Mouse (Mus musculus) spleen, postnatal 0 days (tissue): ENCODE data around the gene Icmt. TPM values are rescaled to one million over a fixed set of nuclear protein-coding genes. Genes with fewer than 3 reads are reported as not detected.

ENCODE experiments used
- polyA plus RNA-seq: library from polyadenylated mRNA; unstranded; fragments of >200 nt; fragmentation: Nextera tagmentation; extraction: Ambion mirVana; gene quantifications from 2 replicates; pipeline ENCODE4 v1.2.1, GENCODE M21; 2015

Gene Icmt
- polyA plus RNA-seq: 8.7 and 9.3 TPM in 2 replicates

GRCm38 (mm10) chr4:152296874-152297861 is at the start of gene Icmt:
Icmt (plus strand) TSS chr4:152297227.

GRCm38 (mm10) chr4:152273621-152274236 is 23.3 kb upstream of the Icmt start, which contains the start of gene Gpr153:
Gpr153 (plus strand) TSS chr4:152274232.

GRCm38 (mm10) chr4:152291562-152291961 is 5.5 kb upstream of the Icmt start, which contains the start of gene Hes3:
Hes3 (minus strand) TSS chr4:152291662.

DNA sequence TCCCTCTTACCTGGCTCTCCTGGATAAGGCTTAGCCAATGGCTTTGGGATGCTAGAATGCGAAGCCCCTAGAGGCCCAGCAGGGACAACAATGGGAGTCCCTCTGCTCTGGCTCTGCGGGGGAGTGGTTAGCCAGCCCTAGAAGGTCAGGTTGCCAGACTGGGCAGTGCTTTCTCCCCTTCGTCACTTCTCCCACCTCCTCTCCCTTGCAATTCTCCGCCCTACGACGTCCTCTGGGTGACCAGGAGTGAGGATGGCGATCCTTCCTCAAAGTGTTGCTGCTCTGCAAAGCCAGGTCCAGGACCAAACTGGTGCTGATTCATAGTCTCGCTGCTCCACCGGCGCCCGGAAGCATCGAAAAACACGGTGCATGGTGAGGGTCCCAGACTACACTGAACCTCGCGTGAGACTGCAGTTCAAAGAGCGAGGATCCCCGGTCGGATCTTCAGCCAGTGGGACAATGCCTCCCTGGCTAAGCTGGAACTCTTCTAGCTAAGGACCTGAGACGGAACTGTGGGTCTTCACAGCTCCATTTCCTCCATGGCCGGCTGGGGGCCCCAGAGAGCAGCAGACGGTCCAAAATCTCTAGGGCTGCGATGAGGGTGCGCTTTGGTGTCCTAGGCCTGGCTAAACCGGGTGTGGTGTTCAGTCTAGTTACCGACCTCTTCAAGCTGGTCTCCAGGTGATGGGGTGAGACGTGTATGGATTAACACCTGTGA is 21.6 kb downstream of the Icmt start, which contains the start of gene Rnf207:
Gene Rnf207, minus strand, starts transcription at position 477 of the 718 bp plus-strand sequence.

GRCm38 (mm10) chr4:152325574-152326411 is 28.8 kb downstream of the Icmt start, which contains the start of gene Rpl22:
Rpl22 (plus strand) TSS chr4:152325742.

GRCm38 (mm10) chr4:152338419-152339292 is 41.6 kb downstream of the Icmt start, which contains the start of gene Chd5:
Chd5 (plus strand) TSS chr4:152338651.

Other genes with a start within 250 kb of the Icmt start
- gene Plekhg5, start 224.7 kb upstream of the Icmt start, polyA plus RNA-seq: 5.7 and 7.3 TPM in 2 replicates
- gene Tnfrsf25, start 181.3 kb upstream of the Icmt start, polyA plus RNA-seq: 0.66 and 1.9 TPM in 2 replicates
- 0.90 and 1.9 TPM in 2 replicates for gene Espn, start 144.9 kb upstream of the Icmt start, polyA plus RNA-seq
- not detected in 2 replicates for gene Hes2, start 138.4 kb upstream of the Icmt start, polyA plus RNA-seq
- gene Acot7, start 119.1 kb upstream of the Icmt start, polyA plus RNA-seq: 22.8 and 28.6 TPM in 2 replicates
- 4.1 and 5.8 TPM in 2 replicates for gene Gpr153, start 23.0 kb upstream of the Icmt start, polyA plus RNA-seq
- gene Hes3, start 5.6 kb upstream of the Icmt start, polyA plus RNA-seq: not detected in 2 replicates
- gene Rnf207, start 21.8 kb downstream of the Icmt start, polyA plus RNA-seq: 0.05 and 0.10 TPM in 2 replicates
- 497 and 537 TPM in 2 replicates for gene Rpl22, start 28.5 kb downstream of the Icmt start, polyA plus RNA-seq
- 0.04 and 0.05 TPM in 2 replicates for gene Chd5, start 41.4 kb downstream of the Icmt start, polyA plus RNA-seq
- gene Nphp4, start 179.5 kb downstream of the Icmt start, polyA plus RNA-seq: 0.28 TPM in 1 of 2 replicates, not detected in the other
- 12.6 and 16.3 TPM in 2 replicates for gene Kcnab2, start 180.6 kb downstream of the Icmt start, polyA plus RNA-seq